Mouse (Mus musculus) spleen, adult 2 months (tissue): ENCODE results near the gene Slc17a9.

Experiments
- CTCF ChIP-seq: fragments of 200-500 bp; IDR thresholded peaks from 2 replicates; pipeline ENCODE4 v1.5.1; 2011; ENCODE audit warnings: mild to moderate bottlenecking, inconsistent platforms; ENCODE audit not compliant: insufficient read depth, insufficient read length, insufficient replicate concordance; ENCODE audit errors: extremely low read depth
- POLR2A ChIP-seq: fragments of 200-500 bp; IDR thresholded peaks from 2 replicates; pipeline ENCODE4 v1.6.1; 2011; ENCODE audit warnings: low read depth, low read length, inconsistent platforms

DNA sequence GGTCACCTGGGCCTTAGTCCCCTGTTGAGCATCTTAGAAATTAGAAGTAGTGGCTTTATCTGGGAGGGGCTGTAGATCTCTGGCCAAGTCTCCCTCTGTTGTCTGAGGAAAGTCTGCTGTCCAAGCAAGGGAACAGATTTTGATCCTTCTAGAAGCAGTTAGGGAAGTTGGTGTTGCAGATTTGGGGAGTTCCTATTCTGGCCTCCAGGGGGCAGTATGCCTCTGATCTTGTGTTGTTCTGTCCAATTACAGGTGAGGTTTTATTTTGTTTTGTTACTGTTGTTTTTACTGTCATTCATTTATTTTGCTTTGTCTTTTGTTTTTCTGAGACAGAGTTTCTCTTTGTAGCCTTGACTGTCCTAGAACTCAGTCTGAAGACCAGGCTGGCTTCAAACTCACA, 61.7 kb downstream of the Slc17a9 start:
- TF ChIP-seq CTCF (peak; percentile 37; the same call in 1 of the 2 replicates), POLR2A (no peak)
